In the genomic region with DNA sequence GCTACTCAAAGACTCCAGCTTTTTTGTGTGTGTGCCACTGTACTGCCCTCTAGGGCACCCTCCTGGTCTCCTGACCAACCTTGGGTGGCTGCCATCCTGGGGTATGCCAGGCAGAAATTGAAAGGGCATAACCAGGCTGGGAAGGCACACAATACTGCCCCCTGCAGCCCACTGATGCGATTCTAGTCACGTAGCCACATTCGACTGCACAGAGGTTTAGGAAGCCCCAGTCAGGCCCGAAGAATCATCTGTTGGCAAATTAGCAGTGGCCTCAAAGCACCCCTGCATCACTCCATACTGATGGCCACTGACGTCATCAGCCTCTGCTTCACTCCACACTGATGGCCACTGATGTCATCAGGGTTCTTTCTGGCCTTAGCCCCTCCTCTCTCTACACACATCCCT, we compare ENCODE assay signal across 9 mouse cellular contexts. TPM values are rescaled to one million over a fixed set of nuclear protein-coding genes. Genes with fewer than 3 reads are reported as not detected.
A peak's percentile ranks its signal among the peaks of the same experiment; 100 is the strongest.
DNase-seq lines count a peak whose midpoint lies in the region; ATAC-seq and TF ChIP-seq lines count a peak whose summit lies in the region.
"Had no signal": no experiment of that assay in that cellular context is flagged by ENCODE, and none has a peak within 500 bp of the region (broad histone marks: within the 10 kb centered on the region; RNA-seq: fewer than 3 reads in every experiment).

No protein-coding gene starts in this region.

- H3K4me2 ChIP-seq in liver, embryonic 14.5 days (ENCODE audit: low read depth), result no peak overlapping the region
- H3K4me2 ChIP-seq in heart, postnatal 0 days (ENCODE audit: low read depth, low read length), result no peak overlapping the region
- H3K4me2 ChIP-seq: limb, embryonic 12.5 days had no signal

- peak; percentile 39 for TF ChIP-seq CTCF in liver, embryonic 14.5 days (IDR thresholded peaks at IDR 0.05; ENCODE audit: low read depth)
- peak; percentile 49 for TF ChIP-seq CTCF in heart, postnatal 0 days (IDR thresholded peaks at IDR 0.05; ENCODE audit: low read depth)

- no peaks in the 10 kb centered on the region for H3K9me3 ChIP-seq in liver, embryonic 14.5 days (ENCODE audit: control insufficient read depth, low read length)
- H3K9me3 ChIP-seq in heart, postnatal 0 days (replicated peaks; ENCODE audit: control insufficient read depth, low read length), result no peaks in the 10 kb centered on the region
- H3K9me3 ChIP-seq: limb, embryonic 12.5 days had no signal

- ATAC-seq in liver, embryonic 14.5 days (ENCODE audit: insufficient read depth), result no peak
- peak; percentile 41; the same call in 1 of the 2 replicates for ATAC-seq in heart, postnatal 0 days (ENCODE audit: insufficient read depth, low read depth)

- H3K4me1 ChIP-seq in liver, embryonic 14.5 days (replicated peaks; ENCODE audit: control insufficient read depth in 2 of 2, insufficient read depth in 2 of 2, low read length in 1 of 2), result peaks cover 0 to 3% of the 10 kb centered on the region in 2 experiments; a peak in 2 of 4 replicates
- H3K4me1 ChIP-seq in heart, postnatal 0 days (ENCODE audit: control insufficient read depth, insufficient read depth), result no peaks in the 10 kb centered on the region
- H3K4me1 ChIP-seq: limb, embryonic 12.5 days had no signal

- 51% methylated on average over 5 of the region's 5 CpGs for WGBS in liver, embryonic 14.5 days (ENCODE audit: insufficient replicate concordance)
- WGBS in heart, postnatal 0 days, result 51% methylated on average over 5 of the region's 5 CpGs

- DNase-seq in liver, embryonic 14.5 days (ENCODE audit: low read depth in 3 of 3, low spot score in 3 of 3), result no peak
- DNase-seq in liver (no peak), ZHBTc4 (ENCODE audit: low read depth, low spot score) (peak; percentile 38)
- DNase-seq in cerebellum, postnatal 14 days, result peak; percentile 91 to 99
- DNase-seq in heart, postnatal 0 days (ENCODE audit: low spot score), result peak; percentile 39
- peak; percentile 80 for DNase-seq in left cerebral cortex, adult 11 months (ENCODE audit: low spot score)
- peak; percentile 73 for DNase-seq in ovary, postnatal 36 days (ENCODE audit: low spot score)
- no peak for DNase-seq in c-Kit-positive CD71-positive TER-119-positive erythroid progenitor cells, embryonic 14.5 days (ENCODE audit: low spot score)

- no peak overlapping the region for H3K9ac ChIP-seq in liver, embryonic 14.5 days (replicated peaks)
- no peak overlapping the region for H3K9ac ChIP-seq in heart, postnatal 0 days (replicated peaks; ENCODE audit: low read depth, low read length)
- H3K9ac ChIP-seq: limb, embryonic 12.5 days had no signal

- H3K27me3 ChIP-seq in liver, embryonic 14.5 days (ENCODE audit: control insufficient read depth, insufficient read depth, low read length), result peaks cover 13% of the 10 kb centered on the region
- H3K27me3 ChIP-seq in heart, postnatal 0 days (ENCODE audit: control insufficient read depth, insufficient read depth, low read length), result peaks cover 40% of the 10 kb centered on the region

- H3K4me3 ChIP-seq in liver, embryonic 14.5 days (ENCODE audit: insufficient read depth in 1 of 2, low read depth in 2 of 2, low read length in 2 of 2), result no peak overlapping the region
- no peak overlapping the region for H3K4me3 ChIP-seq in heart, postnatal 0 days (ENCODE audit: low read depth, low read length)
- H3K4me3 ChIP-seq: limb, embryonic 12.5 days had no signal

- H3K27ac ChIP-seq in liver, embryonic 14.5 days, result no peak overlapping the region
- no peak overlapping the region for H3K27ac ChIP-seq in heart, postnatal 0 days (ENCODE audit: low read depth)
- H3K27ac ChIP-seq: limb, embryonic 12.5 days had no signal

- no peaks in the 10 kb centered on the region for H3K36me3 ChIP-seq in liver, embryonic 14.5 days (replicated peaks; ENCODE audit: control insufficient read depth, insufficient read depth, low read depth)
- H3K36me3 ChIP-seq in heart, postnatal 0 days (replicated peaks; ENCODE audit: control insufficient read depth, insufficient read depth, low read length), result no peaks in the 10 kb centered on the region
- H3K36me3 ChIP-seq: limb, embryonic 12.5 days had no signal

- TF ChIP-seq EP300 in liver, embryonic 14.5 days (IDR thresholded peaks at IDR 0.05; ENCODE audit: low read depth), result no peak
- TF ChIP-seq EP300 in heart, postnatal 0 days (IDR thresholded peaks at IDR 0.05; ENCODE audit: low read depth), result no peak

RNA-seq across cellular contexts. Expression of gene Epop, which starts 10.1 kb away (rescaled TPM):
- 0.66 and 0.98 TPM in 2 replicates for polyA plus RNA-seq in liver, embryonic 14.5 days (2012; rRNA removed)
- polyA plus RNA-seq in liver, embryonic 14.5 days (2014; fragmentation: Nextera tagmentation; extraction: Ambion mirVana), result 0.34 and 0.38 TPM in 2 replicates
- total RNA-seq in heart, postnatal 0 days (2014; rRNA removed; ENCODE audit: low replicate concordance), result 3.6 and 6.0 TPM in 2 replicates
- 0.15 and 0.32 TPM in 2 replicates for polyA plus RNA-seq in heart, postnatal 0 days (2015; fragmentation: Nextera tagmentation; extraction: Ambion mirVana)

RNA-seq across cellular contexts. Expression of gene Srcin1, which starts 43.4 kb away (rescaled TPM):
- polyA plus RNA-seq in liver, embryonic 14.5 days (2012; rRNA removed), result 0.04 and 0.06 TPM in 2 replicates
- polyA plus RNA-seq in liver, embryonic 14.5 days (2014; fragmentation: Nextera tagmentation; extraction: Ambion mirVana), result not detected in 2 replicates
- total RNA-seq in heart, postnatal 0 days (2014; rRNA removed; ENCODE audit: low replicate concordance), result not detected in 2 replicates
- 0.04 TPM in 1 of 2 replicates, not detected in the other for polyA plus RNA-seq in heart, postnatal 0 days (2015; fragmentation: Nextera tagmentation; extraction: Ambion mirVana)

RNA-seq across cellular contexts. Expression of gene Mllt6, which starts 43.8 kb away (rescaled TPM):
- 1.0 TPM in 2 replicates for polyA plus RNA-seq in liver, embryonic 14.5 days (2012; rRNA removed)
- polyA plus RNA-seq in liver, embryonic 14.5 days (2014; fragmentation: Nextera tagmentation; extraction: Ambion mirVana), result 0.22 and 0.25 TPM in 2 replicates
- 45.2 and 46.1 TPM in 2 replicates for total RNA-seq in heart, postnatal 0 days (2014; rRNA removed; ENCODE audit: low replicate concordance)
- 1.6 and 1.7 TPM in 2 replicates for polyA plus RNA-seq in heart, postnatal 0 days (2015; fragmentation: Nextera tagmentation; extraction: Ambion mirVana)

Comparison
In these comparisons a context has a peak if more than half of its experiments do, and no peak if none do; other contexts are left out.
1. DNase-seq: peak in ZHBTc4 (single experiment), cerebellum, postnatal 14 days (2 of 2), heart, postnatal 0 days (single experiment), left cerebral cortex, adult 11 months (single experiment) and ovary, postnatal 36 days (single experiment); none in liver, embryonic 14.5 days (0 of 3), liver (single experiment) and c-Kit-positive CD71-positive TER-119-positive erythroid progenitor cells, embryonic 14.5 days (single experiment).